Mouse (Mus musculus) forebrain, embryonic 10.5 days (tissue): ENCODE data around the gene Tmem45a2. TPM values are rescaled to one million over a fixed set of nuclear protein-coding genes. Genes with fewer than 3 reads are reported as not detected.
"Not testable (repeated sequence)": the region's sequence is repeated elsewhere in the genome, so short reads cannot be mapped to it uniquely, and the experiment has no call there.

Experiments
- DNase-seq: peaks from one replicate; pipeline ENCODE4 v3.0.0-alpha.2; 2017; ENCODE audit warnings: low spot score; ENCODE audit errors: extremely low spot score
- H3K27ac ChIP-seq: fragments of 300-500 bp; sonication (generic); 2 replicates; pipeline ENCODE4 v1.5.1; 2016; ENCODE audit warnings: mild to moderate bottlenecking
- H3K27me3 ChIP-seq: fragments of 300-500 bp; sonication (generic); 2 replicates; pipeline ENCODE4 v1.6.1; 2016; ENCODE audit warnings: mild to moderate bottlenecking; ENCODE audit not compliant: poor library complexity, severe bottlenecking
- H3K36me3 ChIP-seq: fragments of 300-500 bp; sonication (generic); replicated peaks from 2 replicates; pipeline ENCODE4 v1.6.1; 2016; ENCODE audit warnings: mild to moderate bottlenecking, moderate library complexity
- H3K4me1 ChIP-seq: fragments of 300-500 bp; sonication (generic); 2 replicates; pipeline ENCODE4 v1.6.1; 2016
- H3K4me3 ChIP-seq: fragments of 300-500 bp; sonication (generic); 2 replicates; pipeline ENCODE4 v1.5.1; 2016; ENCODE audit warnings: mild to moderate bottlenecking, moderate library complexity
- H3K9me3 ChIP-seq: fragments of 300-500 bp; sonication (generic); 2 replicates; pipeline ENCODE4 v1.6.1; 2016; ENCODE audit warnings: mild to moderate bottlenecking, moderate library complexity
- WGBS: fragments of 180-500 bp; shearing (Covaris S2); methylation state at CpG from one replicate; pipeline ENCODE4 v1.1.7; 2016; 5-methylcytosine and 5-hydroxymethylcytosine counted together
- polyA plus RNA-seq: library from polyadenylated mRNA; unstranded; fragments of >200 nt; fragmentation: Nextera tagmentation; extraction: Ambion mirVana; gene quantifications from 2 replicates; pipeline ENCODE4 v1.2.1, GENCODE M21; 2016

Gene Tmem45a2
- polyA plus RNA-seq, 1 experiment from 2014 or later: not detected

GRCm38 (mm10) chr16:57056995-57057394, 14.2 kb downstream of the Tmem45a2 start:
- Histone ChIP-seq H3K27ac (no peak overlapping the region), H3K36me3 (no peaks in the 10 kb centered on the region), H3K9me3 (no peaks in the 10 kb centered on the region), H3K4me1 (no peaks in the 10 kb centered on the region), H3K27me3 (no peaks in the 10 kb centered on the region), H3K4me3 (no peak overlapping the region)
- no peak for DNase-seq
- 93% methylated on average over 4 of the region's 4 CpGs for WGBS

DNA sequence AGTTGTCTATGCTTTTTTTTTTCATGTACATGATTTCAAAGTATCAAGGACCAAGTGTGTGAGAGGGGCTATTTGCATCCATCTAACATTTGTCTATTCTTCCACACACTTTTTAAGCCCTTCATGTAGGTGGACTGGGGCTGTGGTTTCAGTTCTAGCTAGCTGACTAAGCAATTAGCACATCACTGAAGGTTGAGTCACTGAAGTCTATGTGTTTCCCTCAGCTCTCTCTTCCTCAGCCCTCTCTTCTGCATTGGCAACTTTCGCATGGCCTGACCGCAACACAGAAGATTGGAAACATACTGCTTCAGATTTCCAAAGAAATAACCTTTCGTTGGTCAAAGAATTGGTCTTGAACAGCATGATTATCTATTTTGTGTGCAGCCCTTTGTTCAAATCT, 21.2 kb downstream of the Tmem45a2 start:
- H3K27ac ChIP-seq: no peak overlapping the region
- no peaks in the 10 kb centered on the region for H3K4me1 ChIP-seq
- no peaks in the 10 kb centered on the region for H3K36me3 ChIP-seq
- WGBS: 89% methylated on average over 3 of the region's 3 CpGs
- DNase-seq: no peak
- no peak overlapping the region for H3K4me3 ChIP-seq
- no peaks in the 10 kb centered on the region for H3K9me3 ChIP-seq
- no peaks in the 10 kb centered on the region for H3K27me3 ChIP-seq

DNA sequence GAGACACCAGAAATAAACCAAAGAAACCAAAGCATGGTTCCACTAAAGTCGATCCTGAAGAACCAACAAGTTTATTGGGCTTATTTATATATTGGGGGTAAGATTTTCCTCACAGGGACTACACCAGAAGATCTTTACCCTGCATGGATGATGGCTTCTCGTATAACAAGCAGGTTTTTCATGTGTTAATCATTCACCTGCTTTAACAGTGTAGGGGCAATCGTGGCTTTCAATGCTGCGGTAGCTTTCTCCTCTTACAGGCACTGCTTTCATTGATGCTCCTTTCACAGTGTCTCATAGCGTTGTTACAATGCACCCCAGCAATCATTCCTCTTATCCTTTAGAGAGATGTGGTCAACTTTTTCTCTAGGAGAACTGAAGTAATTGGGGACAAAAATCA, 32.6 kb downstream of the Tmem45a2 start:
- WGBS: 75% methylated on average over 5 of the region's 5 CpGs
- no peak overlapping the region for H3K4me3 ChIP-seq
- H3K9me3 ChIP-seq: no peaks in the 10 kb centered on the region
- H3K27ac ChIP-seq: no peak overlapping the region
- DNase-seq: no peak
- H3K36me3 ChIP-seq: no peaks in the 10 kb centered on the region
- H3K4me1 ChIP-seq: no peaks in the 10 kb centered on the region
- H3K27me3 ChIP-seq: no peaks in the 10 kb centered on the region

GRCm38 (mm10) chr16:57030150-57030885, 40.9 kb downstream of the Tmem45a2 start:
- Histone ChIP-seq H3K27ac (no peak overlapping the region), H3K4me3 (no peak overlapping the region), H3K27me3 (no peaks in the 10 kb centered on the region), H3K9me3 (no peaks in the 10 kb centered on the region), H3K36me3 (no peaks in the 10 kb centered on the region), H3K4me1 (no peaks in the 10 kb centered on the region)
- DNase-seq: no peak
- WGBS: 85% methylated on average over 7 of the region's 7 CpGs

DNA sequence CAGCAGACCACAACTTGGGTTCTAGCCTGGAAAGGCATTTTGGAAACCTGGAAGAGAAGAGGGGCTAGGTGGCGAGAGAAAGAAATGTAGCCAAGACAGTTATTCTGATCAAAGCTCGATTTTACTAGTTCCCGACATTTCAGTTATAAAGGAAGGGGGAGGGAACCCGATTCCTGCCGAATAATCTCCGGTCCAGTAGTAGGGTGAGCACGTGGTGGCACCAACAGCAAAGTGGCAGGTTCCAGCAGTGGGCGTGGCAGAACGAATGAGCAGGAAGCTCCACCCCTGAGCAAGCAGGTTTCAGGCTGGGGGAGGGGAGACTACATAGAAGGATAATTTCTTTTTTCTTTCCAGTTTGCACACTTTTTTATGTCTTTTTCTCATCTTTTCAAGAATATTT, 72.9 kb downstream of the Tmem45a2 start:
- not testable (repeated sequence) for H3K27ac ChIP-seq, H3K4me3 ChIP-seq, DNase-seq, H3K9me3 ChIP-seq, H3K27me3 ChIP-seq, H3K36me3 ChIP-seq, H3K4me1 ChIP-seq
- 89% methylated on average over 9 of the region's 9 CpGs for WGBS

Other genes starting within 250 kb of the Tmem45a2 start
- 3.4 and 3.9 TPM in 2 replicates for gene Tmem45a, start 185.2 kb downstream of the Tmem45a2 start, polyA plus RNA-seq
- gene Lnp1, start 143.3 kb downstream of the Tmem45a2 start, polyA plus RNA-seq: not detected in 2 replicates
- 50.2 and 52.2 TPM in 2 replicates for gene Tomm70a, start 50.3 kb upstream of the Tmem45a2 start, polyA plus RNA-seq
- 59.1 and 62.6 TPM in 2 replicates for gene Nit2, start 96.0 kb upstream of the Tmem45a2 start, polyA plus RNA-seq
- gene Tbc1d23, start 160.1 kb upstream of the Tmem45a2 start, polyA plus RNA-seq: 18.2 and 18.8 TPM in 2 replicates
- 0.22 TPM in 1 of 2 replicates, not detected in the other for gene Tmem30c, start 221.5 kb upstream of the Tmem45a2 start, polyA plus RNA-seq